Mouse (Mus musculus) right cerebral cortex, adult 2 months (tissue): ENCODE results near the gene Gnaz.
A peak's percentile ranks its signal among the peaks of the same experiment; 100 is the strongest.

Source experiments
- DNase-seq, 2 experiments: peaks; one replicate each; pipeline ENCODE4 v3.0.0; 2021 to 2022; ENCODE audit warnings: low spot score in 2 of 2

The Gnaz gene

DNA sequence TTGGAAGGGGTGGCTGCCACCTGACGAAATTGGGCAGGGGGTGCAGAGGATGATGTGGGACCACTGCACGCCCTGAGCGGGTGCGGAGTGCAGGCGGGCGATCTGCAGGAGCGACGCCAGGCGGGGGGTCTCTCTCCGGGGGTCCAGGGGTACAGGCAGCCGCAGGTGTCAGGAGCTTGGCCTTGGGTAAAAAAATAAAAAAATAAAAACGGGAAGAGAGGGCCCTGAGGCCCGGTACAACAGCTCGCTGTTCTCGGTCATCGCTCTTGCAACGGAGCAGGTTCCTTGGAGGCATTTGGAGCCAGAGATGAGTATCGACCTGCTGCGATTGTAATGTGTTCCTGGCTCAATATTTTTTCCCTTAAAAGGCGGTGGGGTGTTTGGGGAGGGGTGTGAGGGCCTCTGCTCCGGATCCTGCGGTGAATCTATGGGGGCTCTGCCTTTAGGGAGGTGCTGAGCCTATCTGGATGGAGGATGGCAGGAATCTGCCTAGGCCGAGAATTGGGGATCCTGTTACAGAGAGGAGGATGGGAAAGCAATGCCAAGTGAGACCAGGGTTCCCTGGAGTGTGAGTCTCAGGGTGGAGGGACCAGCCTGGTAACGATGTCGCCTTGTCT is 782 bp downstream of the Gnaz start:
- peak in 1 of 2 experiments; percentile 41 for DNase-seq

DNA sequence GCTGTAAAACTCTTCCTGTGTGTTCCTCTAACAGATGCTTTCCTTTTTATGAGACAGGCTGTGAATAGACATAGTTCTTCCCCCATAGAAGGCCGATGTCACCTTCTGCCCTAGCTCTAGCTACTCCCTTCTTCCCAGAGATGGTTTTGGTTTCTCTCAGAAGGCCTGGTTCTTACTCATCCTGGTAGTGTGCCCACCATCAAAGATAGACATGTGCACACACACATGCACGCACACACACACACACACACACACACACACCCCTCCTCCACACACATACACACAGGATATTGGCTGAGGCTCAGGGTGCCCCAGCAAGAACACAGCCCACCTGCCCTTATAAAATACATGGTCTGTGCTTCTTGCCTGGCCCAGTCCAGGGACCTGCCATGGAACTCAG is 2.3 kb downstream of the Gnaz start:
- DNase-seq = no peak

DNA sequence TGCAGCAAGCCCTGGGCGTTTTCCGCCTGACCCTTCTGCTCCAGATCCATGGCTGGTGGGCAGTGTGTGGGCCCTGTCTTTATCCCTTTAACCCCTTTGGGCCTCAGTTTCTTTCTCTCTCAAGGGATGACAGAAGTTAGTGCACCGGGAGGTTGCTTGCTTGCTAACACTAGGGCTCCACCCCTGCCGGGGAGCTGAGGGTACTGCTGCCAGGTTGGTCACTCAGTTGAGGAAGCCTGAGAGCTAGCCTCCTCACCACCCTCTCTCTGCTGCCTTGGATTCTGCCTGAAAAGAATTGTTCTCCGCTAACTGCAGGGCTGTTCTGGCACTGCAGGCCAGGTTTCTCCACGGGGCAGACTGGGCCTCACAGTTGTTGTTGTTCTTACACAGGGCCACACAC is 6.0 kb downstream of the Gnaz start:
- DNase-seq = no peak

DNA sequence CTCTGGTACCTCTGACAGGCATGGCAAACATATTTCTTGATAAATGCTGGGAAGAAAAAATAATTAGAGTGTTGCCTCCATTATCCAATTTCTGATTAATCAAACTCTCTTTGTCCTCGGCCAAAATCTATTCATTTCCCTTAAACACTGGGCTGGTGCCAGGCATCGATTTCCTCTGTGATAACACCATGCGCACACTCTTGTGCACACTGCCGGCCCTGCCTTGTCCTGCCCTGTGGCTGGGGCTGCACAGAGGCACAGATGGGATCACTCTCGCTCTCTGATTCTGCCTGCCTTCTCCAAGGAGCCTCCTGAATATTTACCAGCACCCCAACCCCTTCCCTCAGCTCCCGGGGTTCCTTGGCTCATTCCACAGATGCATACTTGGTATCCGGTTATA is 8.6 kb downstream of the Gnaz start:
- no peak for DNase-seq

DNA sequence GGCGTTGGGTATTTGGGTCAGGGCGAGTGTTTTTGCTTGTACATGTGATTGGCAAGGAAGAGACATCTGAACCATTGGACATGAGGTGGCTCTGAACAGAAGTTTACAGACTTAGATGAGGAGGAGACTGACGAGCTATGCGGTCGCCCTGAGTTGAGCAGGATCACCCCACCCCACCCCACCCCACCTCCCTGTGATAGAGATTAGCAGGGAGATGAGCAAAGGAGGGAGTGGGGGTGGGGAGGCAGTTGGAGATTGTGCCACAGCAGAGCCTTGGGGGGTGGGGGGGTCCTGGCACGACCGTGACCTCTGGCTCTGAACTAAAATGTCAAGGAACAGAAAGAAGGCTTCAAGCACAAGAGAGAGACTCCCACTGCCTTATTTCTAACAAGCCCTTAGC is 9.5 kb downstream of the Gnaz start:
- DNase-seq = no peak

DNA sequence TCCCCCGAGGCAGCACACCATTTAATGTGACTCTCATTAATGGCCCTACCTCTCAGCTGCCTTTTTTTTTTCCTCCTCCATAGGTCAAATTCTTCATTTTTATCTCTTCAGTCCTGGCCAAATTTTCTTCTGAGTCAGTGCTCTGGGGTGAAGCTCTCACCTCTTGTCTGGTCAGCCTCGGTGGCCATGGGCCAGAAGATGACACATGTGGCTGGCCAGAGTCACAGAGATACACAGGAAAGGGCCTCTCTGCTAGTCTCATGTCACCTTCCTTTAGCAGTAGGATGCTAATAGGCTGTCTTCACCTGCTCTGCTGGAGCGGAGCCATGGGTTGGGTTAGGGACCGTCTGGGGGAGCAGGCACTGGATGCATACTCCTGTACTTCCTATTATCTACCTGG is 11.1 kb downstream of the Gnaz start:
- no peak for DNase-seq

DNA sequence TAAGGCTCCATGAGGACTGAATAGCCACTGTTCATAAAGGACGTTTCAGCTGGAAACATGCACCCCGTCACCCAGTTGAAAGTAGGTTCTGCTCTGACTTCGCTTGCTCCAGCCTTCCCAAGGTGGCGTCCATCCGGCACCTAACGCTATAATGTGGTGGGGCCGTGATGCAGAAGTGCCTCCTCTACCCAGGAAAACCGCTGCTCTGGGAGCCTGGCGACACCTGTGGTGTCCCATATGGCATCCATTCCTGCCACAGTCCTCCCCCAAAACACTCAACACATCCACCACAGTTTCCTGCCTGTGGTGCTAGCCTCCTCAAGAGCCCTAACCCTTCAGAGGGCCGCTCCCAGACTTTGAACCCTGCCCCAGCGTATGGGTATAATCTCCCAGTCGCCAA is 14.2 kb downstream of the Gnaz start:
- no peak for DNase-seq

DNA sequence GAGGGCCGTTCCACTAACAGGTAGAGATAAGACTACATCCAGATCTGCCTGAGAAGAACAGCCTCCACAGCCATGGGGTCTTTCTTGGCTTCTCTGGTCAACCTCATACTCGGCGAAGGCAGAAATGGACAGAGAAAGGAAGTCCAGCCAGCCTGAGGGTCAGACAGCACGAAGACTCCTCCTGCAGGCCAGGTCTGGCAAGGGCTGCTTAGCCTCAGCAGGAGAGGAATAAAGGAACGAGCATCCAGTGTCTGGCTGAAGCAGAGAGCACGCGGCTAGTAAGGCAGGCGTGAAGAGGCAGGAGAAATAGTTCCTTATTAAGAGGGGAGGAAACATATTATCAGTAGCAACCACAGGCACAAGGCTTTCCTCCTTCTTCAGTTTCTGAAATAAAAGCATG is 16.2 kb downstream of the Gnaz start:
- no peak for DNase-seq

DNA sequence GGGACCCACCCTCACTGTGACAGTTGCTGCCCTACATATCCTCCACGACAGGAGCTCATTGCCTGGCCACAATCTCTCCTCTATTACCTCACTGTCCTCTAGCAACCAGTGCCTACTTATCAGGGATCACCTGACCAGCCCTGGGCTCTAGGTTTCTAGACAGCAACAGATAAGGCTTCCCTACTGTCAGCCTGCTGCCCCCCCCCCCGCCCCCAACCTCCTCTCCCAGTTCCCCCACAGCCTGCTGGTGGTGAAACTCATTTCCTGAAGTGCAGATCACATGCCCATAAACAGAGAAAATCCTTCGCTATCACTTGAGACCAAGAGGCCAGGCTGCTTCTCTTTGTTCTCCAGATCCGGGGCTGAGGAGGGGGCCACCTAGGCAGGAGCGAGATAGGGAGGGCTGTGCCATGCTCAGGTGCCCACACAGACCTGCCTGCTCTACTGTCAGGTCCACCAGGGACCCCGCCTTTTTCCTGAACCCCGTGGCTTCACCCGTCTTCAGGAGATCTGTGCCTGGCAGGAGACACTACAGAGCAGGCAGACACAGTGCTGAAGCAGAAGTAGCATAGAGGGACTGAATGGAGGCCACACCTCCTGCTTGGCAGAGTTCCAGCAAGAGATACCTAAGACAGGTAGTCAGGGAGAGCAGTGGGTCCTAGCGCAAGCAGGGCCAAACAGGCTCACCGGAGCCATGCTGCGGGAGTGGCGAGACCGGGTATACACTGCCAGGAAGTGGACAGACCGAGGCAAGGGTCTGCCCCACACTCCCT is 20.9 kb downstream of the Gnaz start:
- DNase-seq = no peak

DNA sequence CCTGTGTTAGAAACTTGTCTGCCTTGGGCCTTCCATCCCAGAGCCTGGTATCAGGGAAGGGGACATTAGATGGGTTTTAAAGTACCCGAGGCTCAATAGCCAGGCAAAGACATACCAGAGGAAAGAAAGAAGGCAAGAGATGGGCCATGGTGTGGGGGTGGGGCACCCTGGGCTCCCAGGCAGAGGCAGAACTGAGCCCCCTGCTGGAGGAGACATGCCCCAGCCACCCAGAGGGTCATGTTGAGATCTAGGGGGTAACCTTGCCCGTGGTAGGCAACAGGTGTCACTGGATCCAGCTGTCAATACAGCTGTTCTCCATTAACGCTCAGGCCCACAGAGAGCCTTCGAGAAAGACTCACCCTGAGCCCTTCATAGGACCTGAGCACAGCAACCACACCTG is 22.8 kb downstream of the Gnaz start:
- DNase-seq = no peak

DNA sequence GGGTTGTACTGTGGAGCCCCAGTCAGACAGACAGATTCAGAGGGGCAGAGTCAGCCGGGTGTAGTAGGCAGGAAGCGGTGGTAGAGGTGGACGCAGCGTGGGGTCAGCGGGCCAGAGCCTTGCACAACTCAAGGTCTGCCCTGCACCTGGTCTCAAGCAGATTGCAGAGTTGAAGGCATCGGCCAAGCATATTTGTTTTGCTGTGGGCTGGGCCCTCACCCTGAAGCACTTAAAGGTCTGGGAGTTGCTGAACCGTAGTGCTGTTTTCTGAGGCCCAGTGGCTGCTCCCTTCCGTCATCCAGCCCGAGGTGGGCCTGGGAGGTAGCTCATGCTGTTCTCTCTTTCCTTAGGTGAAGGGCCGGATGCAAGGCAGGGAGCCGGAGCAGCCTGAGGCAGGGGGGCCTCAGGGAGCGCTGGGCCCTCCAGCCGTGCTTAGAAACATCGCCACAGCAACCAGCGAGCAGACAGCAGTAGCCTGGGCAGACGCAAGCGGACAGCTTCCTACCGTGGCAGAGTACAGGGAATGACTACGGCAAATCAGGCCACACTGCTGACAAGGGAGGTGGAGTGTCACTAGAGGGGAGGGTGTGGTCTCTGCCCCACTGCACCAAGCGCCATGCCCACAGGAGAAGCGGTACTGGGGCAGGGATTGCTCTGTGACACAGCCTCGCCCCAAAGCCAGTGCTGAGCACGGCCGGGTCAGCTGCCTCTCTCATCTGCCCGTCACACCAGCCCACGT is 23.8 kb downstream of the Gnaz start:
- DNase-seq = no peak

DNA sequence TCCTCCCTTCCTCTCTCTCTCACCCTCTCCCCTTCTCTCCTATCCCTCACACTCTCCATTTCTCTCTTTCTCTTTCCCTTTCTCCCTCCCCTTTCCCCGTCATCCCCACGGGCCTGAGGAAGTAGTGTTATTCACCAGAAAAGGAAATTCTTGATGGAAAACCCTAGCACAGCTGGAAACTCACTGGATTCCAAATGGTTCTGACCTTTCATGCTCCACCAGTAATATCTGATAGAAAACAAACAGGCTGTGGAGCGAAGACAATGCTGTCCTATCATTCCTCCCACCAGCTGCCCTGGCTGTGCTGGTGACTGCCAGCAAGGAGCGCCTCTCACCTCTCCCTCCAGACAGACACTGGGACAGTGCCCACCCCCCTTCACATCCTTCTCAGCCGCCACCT is 27.9 kb downstream of the Gnaz start:
- no peak for DNase-seq

DNA sequence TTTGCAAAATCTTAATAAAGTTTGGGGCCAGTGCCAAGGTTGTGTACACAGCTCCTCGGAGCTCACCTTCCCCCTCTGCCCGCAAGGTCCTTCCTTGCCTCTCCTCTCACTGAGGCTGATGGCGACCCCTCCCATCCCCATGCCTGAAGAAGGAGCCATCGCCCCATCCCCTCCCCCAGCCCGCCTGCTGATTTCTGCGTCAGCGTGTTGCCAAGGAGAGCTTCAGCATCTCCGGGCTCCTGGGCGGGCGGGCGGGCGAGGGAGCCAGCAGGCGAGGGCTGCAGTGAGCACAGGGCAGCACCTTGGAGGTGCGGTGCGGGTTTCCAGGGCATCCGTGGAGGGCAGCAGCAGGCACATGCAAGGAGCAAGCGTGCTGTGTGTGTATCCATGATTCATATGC is 28.4 kb downstream of the Gnaz start:
- peak; percentile 57 to 65 for DNase-seq

DNA sequence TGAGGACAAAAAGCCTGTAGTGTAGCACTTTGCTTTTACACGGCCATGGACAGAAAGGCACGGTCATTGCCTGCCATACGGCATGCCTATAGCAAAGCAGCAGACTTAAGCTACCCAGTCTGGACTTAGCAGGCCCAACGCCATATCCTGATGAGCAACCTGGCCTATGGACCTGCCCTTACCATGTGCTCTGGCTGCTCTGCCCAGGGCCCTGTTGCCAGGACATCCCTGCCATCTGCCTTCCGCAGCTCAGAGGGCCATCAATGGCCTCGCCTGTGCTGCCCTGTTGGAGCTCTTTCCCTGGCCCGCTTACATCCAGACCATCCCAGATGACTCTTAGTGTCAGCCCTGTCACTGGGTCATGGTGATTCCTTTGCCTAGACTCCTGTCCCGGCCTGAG is 34.4 kb downstream of the Gnaz start:
- no peak for DNase-seq

DNA sequence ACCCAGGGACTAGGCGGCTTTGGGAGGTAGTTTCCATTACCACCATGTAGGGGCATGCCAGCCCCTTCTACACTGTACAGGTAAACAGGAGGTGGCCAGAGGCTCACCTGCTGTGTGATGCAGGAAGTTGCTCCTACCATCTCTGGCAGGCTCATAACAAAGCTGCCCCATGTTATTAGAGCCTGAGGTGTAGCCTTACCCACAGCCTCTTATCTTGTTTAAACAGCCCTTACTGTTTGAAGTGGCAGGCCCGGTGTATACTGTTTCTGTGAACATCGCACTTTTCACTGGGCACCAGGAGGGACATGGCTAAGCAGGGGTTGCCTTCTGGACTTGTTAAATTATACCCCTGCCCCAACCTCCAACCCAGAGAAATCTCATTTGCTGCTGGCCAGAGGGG is 37.1 kb downstream of the Gnaz start:
- DNase-seq = no peak

DNA sequence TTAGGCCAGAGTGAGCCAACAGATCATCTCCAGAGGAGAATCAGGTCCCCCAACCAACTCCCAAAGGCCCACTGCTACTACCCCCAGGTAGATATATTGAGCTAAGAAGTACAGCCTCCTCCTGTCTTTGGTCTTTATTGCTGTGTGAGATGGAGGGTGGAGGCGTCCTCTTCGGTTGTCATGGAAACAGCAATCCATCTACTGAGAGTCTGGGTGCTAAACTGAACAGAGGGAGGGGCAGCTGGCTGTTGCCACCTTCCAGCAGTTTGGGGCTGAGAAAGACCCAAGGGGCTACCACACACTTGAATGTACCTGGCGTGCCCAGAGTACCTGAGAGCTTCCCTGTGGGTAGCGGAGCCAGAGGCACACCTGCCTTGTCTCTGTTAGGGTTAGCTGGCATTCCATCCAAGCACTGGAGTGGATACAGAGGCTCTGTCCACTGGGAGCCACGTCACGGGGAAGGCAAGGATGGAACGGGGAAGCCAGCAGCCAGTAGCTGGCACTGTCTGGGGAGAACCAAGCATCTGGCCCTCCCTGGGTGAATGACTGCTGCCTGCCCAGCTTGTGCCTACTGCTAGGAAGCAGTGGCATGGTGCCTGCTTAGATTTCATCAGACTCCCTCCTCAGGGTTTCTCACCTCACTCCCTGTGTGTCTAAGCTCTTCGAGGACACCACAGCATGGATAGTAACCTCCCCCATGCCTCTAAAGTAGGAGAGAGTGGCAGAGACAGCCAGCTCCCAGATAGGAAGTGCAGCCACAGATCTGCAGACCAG is 40.1 kb downstream of the Gnaz start:
- peak; percentile 73 to 78 for DNase-seq

DNA sequence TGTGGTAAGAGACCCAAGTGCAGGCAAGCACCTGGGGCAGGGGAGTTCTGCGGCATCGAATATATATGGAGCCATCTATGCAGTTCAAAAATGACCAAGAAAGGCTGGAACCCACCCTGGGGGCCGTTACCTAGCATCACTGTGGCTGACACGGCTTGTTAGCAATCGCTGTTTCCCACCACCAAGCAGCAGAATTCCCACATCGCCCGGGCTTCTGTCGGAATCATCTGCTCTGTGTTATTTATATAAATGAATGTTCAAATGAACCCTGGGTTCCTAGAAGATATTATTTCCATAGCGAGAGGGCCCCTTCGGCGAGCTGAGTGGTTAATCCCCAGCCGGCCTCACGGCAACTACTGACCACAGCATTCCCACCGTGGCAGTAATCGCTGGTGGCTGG is 43.7 kb downstream of the Gnaz start:
- DNase-seq = no peak

DNA sequence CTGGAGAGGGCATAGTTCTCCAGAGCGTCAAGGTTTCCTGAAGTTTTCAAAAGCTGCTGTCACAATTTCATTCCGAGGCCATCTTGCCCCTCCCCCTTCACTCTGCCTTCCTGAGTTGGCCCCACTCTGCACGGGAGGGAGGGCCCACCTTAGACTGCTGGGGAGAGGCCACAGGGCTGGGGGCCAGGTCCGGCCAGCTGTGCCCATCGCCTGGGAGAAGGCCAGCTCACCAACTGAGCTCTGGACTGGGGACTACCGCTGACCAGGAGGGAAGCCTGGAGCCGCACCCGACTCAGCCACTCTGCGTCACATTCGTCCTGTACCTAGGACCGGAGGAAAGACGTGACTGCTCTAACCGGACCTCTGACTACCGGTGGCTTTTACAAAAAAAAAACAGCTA is 48.5 kb downstream of the Gnaz start:
- DNase-seq = no peak

DNA sequence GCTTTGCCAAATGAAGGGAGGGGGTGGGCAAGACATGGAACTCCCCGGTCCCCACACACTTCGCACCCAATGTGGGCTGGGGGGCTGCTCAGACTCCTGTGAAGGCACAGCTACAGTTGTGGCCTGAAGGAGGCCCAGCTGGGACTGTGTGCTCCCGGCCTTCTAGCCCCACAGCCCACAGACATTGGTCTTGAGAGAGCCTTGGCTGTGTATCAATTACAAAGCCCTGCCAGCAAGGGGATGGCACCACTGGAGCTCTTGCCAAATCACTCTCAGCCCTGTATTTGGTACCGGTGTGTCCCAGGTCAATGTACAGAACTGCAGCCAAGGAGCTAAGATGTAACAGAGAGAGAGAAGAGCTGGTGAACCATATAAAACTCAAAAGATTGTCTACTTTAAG is 49.5 kb downstream of the Gnaz start:
- DNase-seq = no peak

DNA sequence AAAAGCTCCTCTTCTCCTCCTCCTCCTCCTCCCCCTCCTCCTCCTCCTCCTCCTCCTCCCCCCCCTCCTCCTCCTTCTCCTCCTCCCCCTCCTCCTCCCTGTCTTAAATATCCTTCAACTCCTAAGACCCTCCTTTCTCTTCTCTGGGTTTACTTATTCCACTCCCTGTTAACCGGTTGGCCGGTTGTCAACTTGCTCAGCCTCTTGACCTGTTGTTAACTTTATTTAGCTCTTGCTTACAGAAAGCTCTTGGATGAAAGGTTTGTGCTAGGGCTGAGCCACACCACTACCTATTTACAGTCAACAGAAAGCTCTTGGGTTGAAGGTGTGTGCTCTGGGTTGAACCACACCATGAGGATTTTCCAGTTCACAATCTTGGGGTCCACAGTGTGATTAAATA is 53.3 kb downstream of the Gnaz start:
- no peak for DNase-seq

DNA sequence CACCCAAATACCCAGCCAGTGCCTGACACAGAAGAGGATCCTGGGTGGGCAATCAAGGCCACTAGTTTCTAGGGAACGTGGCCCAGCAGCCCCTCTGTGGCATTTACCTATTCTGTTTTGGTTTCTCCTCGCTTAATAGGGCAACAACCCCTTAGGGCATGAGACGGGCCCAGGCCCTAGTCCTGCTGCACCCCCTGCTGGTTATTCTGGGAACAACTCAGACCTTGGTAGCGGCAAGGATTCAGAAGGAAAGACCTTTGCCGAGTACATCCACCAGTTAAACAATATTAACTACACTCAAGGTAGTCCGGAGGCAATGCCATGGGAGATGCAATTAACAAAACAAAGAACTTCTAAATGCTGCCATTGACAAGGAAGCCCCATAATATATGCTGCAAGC is 54.2 kb downstream of the Gnaz start:
- peak; percentile 87 to 89 for DNase-seq

DNA sequence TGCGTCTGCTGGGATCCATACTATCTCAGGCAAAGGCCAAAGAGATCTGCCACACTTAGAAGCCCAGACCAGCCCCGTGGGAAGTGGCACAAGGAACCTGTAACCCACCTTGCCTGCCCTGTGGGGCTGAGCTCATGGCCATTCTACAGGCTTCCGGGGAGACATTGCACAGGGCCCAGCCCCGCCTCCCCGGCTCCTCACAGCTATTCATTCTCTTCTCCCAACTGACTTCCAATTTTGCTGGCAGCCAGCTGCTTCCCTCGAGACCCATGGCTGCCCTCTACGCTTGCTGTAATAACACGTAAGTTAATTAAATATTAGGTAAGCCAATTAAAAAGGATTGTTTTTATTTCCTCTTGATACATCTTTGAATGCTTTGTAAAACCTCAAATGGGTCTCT is 59.5 kb downstream of the Gnaz start:
- no peak for DNase-seq
